Mouse (Mus musculus) hindbrain, embryonic 13.5 days (tissue): ENCODE data around the gene Gm10912. TPM values are rescaled to one million over a fixed set of nuclear protein-coding genes. Genes with fewer than 3 reads are reported as not detected.
"Not testable (repeated sequence)": the region's sequence is repeated elsewhere in the genome, so short reads cannot be mapped to it uniquely, and the experiment has no call there.

ENCODE experiments used
- ATAC-seq: fragments of 200-750 bp; cut with Nextera tagmentation; 2 replicates; pipeline ENCODE4 v1.8.0; 2017; ENCODE audit warnings: moderate TSS enrichment; ENCODE audit not compliant: low FRiP score
- H3K27ac ChIP-seq: fragments of 300-500 bp; sonication (generic); 2 replicates; pipeline ENCODE4 v1.5.1; 2015; ENCODE audit warnings: inconsistent platforms, mild to moderate bottlenecking, moderate library complexity
- H3K27me3 ChIP-seq: fragments of 300-500 bp; sonication (generic); 2 replicates; pipeline ENCODE4 v1.6.1; 2015; ENCODE audit warnings: mild to moderate bottlenecking, inconsistent platforms
- H3K36me3 ChIP-seq: fragments of 300-500 bp; sonication (generic); 2 replicates; pipeline ENCODE4 v1.6.1; 2015; ENCODE audit warnings: mild to moderate bottlenecking, inconsistent platforms
- H3K4me1 ChIP-seq: fragments of 300-500 bp; sonication (generic); replicated peaks from 2 replicates; pipeline ENCODE4 v1.6.1; 2015; ENCODE audit warnings: inconsistent platforms
- H3K4me2 ChIP-seq: fragments of 300-500 bp; sonication (generic); 2 replicates; pipeline ENCODE4 v1.6.1; 2015; ENCODE audit warnings: inconsistent platforms, mild to moderate bottlenecking, moderate library complexity
- H3K4me3 ChIP-seq: fragments of 300-500 bp; sonication (generic); 2 replicates; pipeline ENCODE4 v1.5.1; 2015; ENCODE audit warnings: mild to moderate bottlenecking, inconsistent platforms
- H3K9ac ChIP-seq: fragments of 300-500 bp; sonication (generic); 2 replicates; pipeline ENCODE4 v1.6.1; 2015; ENCODE audit warnings: mild to moderate bottlenecking, inconsistent platforms
- H3K9me3 ChIP-seq: fragments of 300-500 bp; sonication (generic); 2 replicates; pipeline ENCODE4 v1.6.1; 2016; ENCODE audit warnings: inconsistent platforms
- WGBS: fragments of 180-500 bp; shearing (Covaris S2); methylation state at CpG from one replicate; pipeline ENCODE4 v1.1.7; 2015; 5-methylcytosine and 5-hydroxymethylcytosine counted together
- polyA plus RNA-seq: library from polyadenylated mRNA; unstranded; fragments of >200 nt; fragmentation: Nextera tagmentation; extraction: Ambion mirVana; gene quantifications from 2 replicates; pipeline ENCODE4 v1.2.1, GENCODE M21; 2015

Gm10912 gene
- polyA plus RNA-seq, 1 experiment from 2014 or later = not detected

GRCm38 (mm10) chr2:104109021-104109420 is 43.4 kb downstream of the Gm10912 start:
- H3K4me1 ChIP-seq, H3K27me3 ChIP-seq, ATAC-seq, H3K4me3 ChIP-seq, H3K9ac ChIP-seq, H3K27ac ChIP-seq, H3K9me3 ChIP-seq, H3K4me2 ChIP-seq, H3K36me3 ChIP-seq: not testable (repeated sequence)
- 96% methylated on average over 2 of the region's 2 CpGs for WGBS

GRCm38 (mm10) chr2:104109528-104109927 is 43.9 kb downstream of the Gm10912 start:
- WGBS = 91% methylated on average over 2 of the region's 2 CpGs
- no peak for ATAC-seq
- H3K9me3 ChIP-seq = no peaks in the 10 kb centered on the region
- H3K4me2 ChIP-seq = no peak overlapping the region
- H3K36me3 ChIP-seq = no peaks in the 10 kb centered on the region
- H3K27me3 ChIP-seq = no peaks in the 10 kb centered on the region
- no peak overlapping the region for H3K4me3 ChIP-seq
- H3K9ac ChIP-seq = no peak overlapping the region
- H3K4me1 ChIP-seq = no peaks in the 10 kb centered on the region
- no peak overlapping the region for H3K27ac ChIP-seq

DNA sequence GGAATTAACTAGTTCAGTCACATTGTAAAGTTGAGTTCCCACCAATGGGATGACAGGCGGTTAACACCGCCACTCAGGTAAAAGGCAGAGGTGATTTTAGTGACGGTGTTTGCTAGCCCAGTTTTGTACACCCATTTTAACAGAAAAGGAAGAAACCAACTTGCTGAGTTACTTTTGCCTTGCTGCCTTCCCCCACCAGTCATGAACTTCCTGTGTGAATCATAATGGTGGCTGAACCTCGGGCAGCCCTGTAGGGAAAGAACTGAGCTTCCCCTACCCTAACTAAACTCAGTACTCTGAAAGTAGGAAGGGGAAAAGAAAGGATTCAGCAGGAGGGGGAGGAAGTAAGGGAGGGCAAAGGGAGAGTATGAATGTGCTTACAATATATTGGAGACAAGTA is 44.4 kb downstream of the Gm10912 start:
- ATAC-seq = no peak
- H3K4me2 ChIP-seq = no peak overlapping the region
- no peaks in the 10 kb centered on the region for H3K9me3 ChIP-seq
- 89% methylated on average over 4 of the region's 4 CpGs for WGBS
- H3K36me3 ChIP-seq = no peaks in the 10 kb centered on the region
- H3K27me3 ChIP-seq = no peaks in the 10 kb centered on the region
- H3K9ac ChIP-seq = no peak overlapping the region
- no peaks in the 10 kb centered on the region for H3K4me1 ChIP-seq
- no peak overlapping the region for H3K27ac ChIP-seq
- H3K4me3 ChIP-seq = no peak overlapping the region

DNA sequence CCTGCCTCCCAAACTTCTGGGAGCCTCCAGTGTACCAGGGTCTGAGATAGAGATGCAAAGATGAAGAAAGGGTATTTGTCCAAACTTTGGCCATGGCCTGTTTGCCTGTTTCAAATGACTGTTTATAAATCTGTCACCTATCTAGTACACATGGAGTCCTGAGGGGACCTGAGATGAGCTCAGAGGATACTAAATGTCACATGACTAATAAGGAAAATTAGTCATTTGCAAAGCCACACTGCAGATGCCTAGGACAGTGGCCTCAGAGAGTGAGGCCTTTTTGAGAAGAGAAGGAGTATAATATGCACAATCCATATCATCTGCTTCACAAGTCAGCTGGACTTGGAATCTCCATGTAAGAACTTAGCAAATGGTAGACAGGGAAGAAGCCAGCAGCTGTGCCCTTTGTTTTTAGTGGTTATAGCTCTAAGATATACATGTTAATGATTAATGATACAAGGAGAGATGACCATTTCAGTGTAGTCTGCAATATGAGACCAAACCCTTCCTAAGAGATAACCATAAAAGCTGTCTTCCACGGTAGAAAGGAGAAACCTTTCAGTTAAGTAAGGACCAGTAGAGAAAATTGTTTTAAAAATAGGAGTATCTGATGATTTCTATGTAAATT is 45.7 kb downstream of the Gm10912 start:
- not testable (repeated sequence) for H3K4me2 ChIP-seq, ATAC-seq, H3K4me3 ChIP-seq, H3K4me1 ChIP-seq, H3K9ac ChIP-seq, H3K27me3 ChIP-seq, H3K27ac ChIP-seq, H3K36me3 ChIP-seq, H3K9me3 ChIP-seq
- WGBS = no CpG with 5 or more reads among the region's 1 CpGs

DNA sequence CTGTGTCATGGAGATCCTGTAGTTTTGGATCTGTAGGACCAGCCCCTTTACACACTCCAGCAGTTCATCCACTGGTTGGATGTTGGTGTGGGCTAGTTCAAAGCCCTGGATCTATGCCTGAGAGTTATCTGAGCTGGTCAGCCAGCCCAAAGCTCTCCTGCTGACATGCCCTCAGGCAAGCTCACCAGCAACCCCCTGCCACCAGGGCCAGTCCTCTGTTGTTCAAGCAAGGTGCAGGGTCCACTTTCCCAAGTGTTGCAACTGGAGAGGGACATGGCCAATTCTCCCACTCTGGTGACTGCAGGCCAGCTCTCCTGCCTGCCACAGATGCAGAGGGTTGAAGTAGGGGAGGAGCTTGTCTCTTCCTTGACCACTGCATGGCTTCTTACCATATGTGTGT is 47.9 kb downstream of the Gm10912 start:
- not testable (repeated sequence) for H3K27ac ChIP-seq, H3K4me2 ChIP-seq, H3K9me3 ChIP-seq, H3K9ac ChIP-seq, ATAC-seq, H3K4me1 ChIP-seq, H3K27me3 ChIP-seq, H3K4me3 ChIP-seq, H3K36me3 ChIP-seq

- H3K9me3 ChIP-seq = no peaks in the 10 kb centered on the region
- no peaks in the 10 kb centered on the region for H3K27me3 ChIP-seq
- WGBS = 82% methylated on average over 3 of the region's 3 CpGs
- no peak overlapping the region for H3K4me2 ChIP-seq
- H3K27ac ChIP-seq = no peak overlapping the region
- no peaks in the 10 kb centered on the region for H3K4me1 ChIP-seq
- H3K9ac ChIP-seq = no peak overlapping the region
- H3K36me3 ChIP-seq = no peaks in the 10 kb centered on the region
- ATAC-seq = no peak
- H3K4me3 ChIP-seq = no peak overlapping the region
These were observed 49.3 kb downstream of the Gm10912 start for GRCm38 (mm10) chr2:104114898-104115297.

Other genes with a start within 250 kb of the Gm10912 start
- 34.1 and 42.3 TPM in 2 replicates for gene Lmo2, start 107.8 kb upstream of the Gm10912 start, polyA plus RNA-seq
- 64.4 and 64.8 TPM in 2 replicates for gene Fbxo3, start 38.1 kb upstream of the Gm10912 start, polyA plus RNA-seq
- 2.1 and 2.6 TPM in 2 replicates for gene 4931422A03Rik, start 37.5 kb upstream of the Gm10912 start, polyA plus RNA-seq
- not detected in 2 replicates for gene Gm10799, start 2.7 kb downstream of the Gm10912 start, polyA plus RNA-seq
- 0.87 and 2.8 TPM in 2 replicates for gene Cd59b, start 4.0 kb downstream of the Gm10912 start, polyA plus RNA-seq
- gene Cd59a, start 30.0 kb downstream of the Gm10912 start, polyA plus RNA-seq = 17.9 and 18.7 TPM in 2 replicates
- not detected in 2 replicates for gene A930018P22Rik, start 56.9 kb downstream of the Gm10912 start, polyA plus RNA-seq